8 mouse cellular contexts compared by ENCODE assay signal in genomic region chr4:45971806-45972447, GRCm38 (mm10). TPM values are rescaled to one million over a fixed set of nuclear protein-coding genes. Genes with fewer than 3 reads are reported as not detected.
A peak's percentile ranks its signal among the peaks of the same experiment; 100 is the strongest.
DNase-seq lines count a peak whose midpoint lies in the region; ATAC-seq lines count a peak whose summit lies in the region.

No protein-coding gene starts in this region.

- peak overlapping the region; percentile 64 for H3K9ac ChIP-seq in hindbrain, embryonic 15.5 days

- peak overlapping the region; percentile 72 for H3K4me3 ChIP-seq in hindbrain, embryonic 15.5 days
- peak overlapping the region; percentile 7; the same call in 1 of the 2 replicates for H3K4me3 ChIP-seq in macrophage (ENCODE audit: inconsistent target)

- 0 out of 2 replicates have a peak, but pooled peaks cover 6% of the 10 kb centered on the region for H3K27me3 ChIP-seq in hindbrain, embryonic 15.5 days

- H3K4me1 ChIP-seq in hindbrain, embryonic 15.5 days (replicated peaks), result peaks cover 27% of the 10 kb centered on the region

- H3K4me2 ChIP-seq in hindbrain, embryonic 15.5 days, result peak overlapping the region; percentile 61

- ATAC-seq in hindbrain, embryonic 15.5 days (ENCODE audit: low FRiP score, low read depth), result peak; percentile 97

- 3% methylated on average over 51 of the region's 51 CpGs for WGBS in hindbrain, embryonic 15.5 days
- under 1% methylated on average over 49 of the region's 51 CpGs for WGBS in macrophage (ENCODE audit: missing documents)

- peaks cover 43% of the 10 kb centered on the region for H3K79me2 ChIP-seq in macrophage (ENCODE audit: inconsistent target)

- no peaks in the 10 kb centered on the region for H3K9me3 ChIP-seq in hindbrain, embryonic 15.5 days

- peak overlapping the region; percentile 79 for H3K27ac ChIP-seq in hindbrain, embryonic 15.5 days (replicated peaks)
- H3K27ac ChIP-seq in macrophage, result no peak overlapping the region

- DNase-seq in R1 (ENCODE audit: low read depth, low spot score), result peak; percentile 86
- DNase-seq in cerebellum, postnatal 25 days, result peak; percentile 100
- peak; percentile 98 for DNase-seq in frontal cortex, postnatal 36 days (ENCODE audit: low spot score in 2 of 2)
- DNase-seq in left cerebral cortex, adult 18-20 months (ENCODE audit: low spot score in 2 of 2), result peak; percentile 99
- peak; percentile 98 for DNase-seq in right cerebral cortex, adult 18-20 months
- peak; percentile 99 for DNase-seq in urinary bladder, postnatal 10 days (ENCODE audit: low spot score)

- no peaks in the 10 kb centered on the region for H3K36me3 ChIP-seq in hindbrain, embryonic 15.5 days
- H3K36me3 ChIP-seq in macrophage (ENCODE audit: inconsistent target), result peaks cover 6% of the 10 kb centered on the region; the same call in 1 of the 2 replicates

RNA-seq across cellular contexts. Expression of gene Tdrd7, which starts 6.8 kb away (rescaled TPM):
- polyA plus RNA-seq in hindbrain, embryonic 15.5 days (2015; fragmentation: Nextera tagmentation; extraction: Ambion mirVana), result 28.6 and 30.0 TPM in 2 replicates
- 10 to 100 TPM; 33.6 to 34.1 TPM for total RNA-seq in left cerebral cortex, adult 18-20 months (2021)
- 100 to 1,000 TPM in 15 of 26 experiments, 10 to 100 TPM in 11; 59.1 to 232 (median 115) TPM for total RNA-seq in macrophage (2018; cell fraction: chromatin; rRNA removed)
- total RNA-seq in macrophage (2018; cell fraction: cytosol; rRNA removed), result 100 to 1,000 TPM in 3 of 26 experiments, 10 to 100 TPM in 23; 46.9 to 125 (median 68.8) TPM
- total RNA-seq in macrophage (2018; cell fraction: nucleus; rRNA removed), result 100 to 1,000 TPM in 13 of 26 experiments, 10 to 100 TPM in 13; 57.1 to 203 (median 104) TPM
- 30.7 to 69.3 TPM (median 53.8 TPM) in 3 replicates for polyA plus RNA-seq in macrophage (2018)
